Mouse (Mus musculus) small intestine, adult 2 months (tissue): ENCODE data around the gene Man2a1. TPM values are rescaled to one million over a fixed set of nuclear protein-coding genes. Genes with fewer than 3 reads are reported as not detected.

Source experiments
- H3K27ac ChIP-seq: fragments of 200-500 bp; 2 replicates; pipeline ENCODE4 v1.5.1; 2012; ENCODE audit warnings: low read depth, low read length, control low read depth, inconsistent platforms; ENCODE audit not compliant: insufficient read depth
- H3K27me3 ChIP-seq: fragments of 200-500 bp; 2 replicates; pipeline ENCODE4 v1.6.1; 2012; ENCODE audit warnings: mild to moderate bottlenecking, moderate library complexity, low read length, inconsistent platforms; ENCODE audit not compliant: control insufficient read depth, insufficient read depth
- H3K36me3 ChIP-seq: fragments of 200-500 bp; 2 replicates; pipeline ENCODE4 v1.6.1; 2012; ENCODE audit warnings: mild to moderate bottlenecking, low read length, control low read depth, inconsistent platforms; ENCODE audit not compliant: control insufficient read depth, insufficient read depth
- H3K4me1 ChIP-seq: fragments of 200-500 bp; 2 replicates; pipeline ENCODE4 v1.6.1; 2012; ENCODE audit warnings: low read length, inconsistent platforms, mixed read lengths; ENCODE audit not compliant: control insufficient read depth, insufficient read depth, insufficient read length
- H3K4me3 ChIP-seq: fragments of 200-500 bp; 2 replicates; pipeline ENCODE4 v1.5.1; 2012; ENCODE audit warnings: low read depth, mild to moderate bottlenecking, control low read depth, inconsistent platforms, low read length, moderate library complexity
- CTCF ChIP-seq: fragments of 200-500 bp; IDR thresholded peaks from 2 replicates; pipeline ENCODE4 v1.5.1; 2012; ENCODE audit warnings: low read depth, mild to moderate bottlenecking, control low read depth, inconsistent platforms, low read length, moderate library complexity, mixed read lengths; ENCODE audit not compliant: insufficient replicate concordance, insufficient read length; ENCODE audit errors: extremely low read depth
- POLR2A ChIP-seq: fragments of 200-500 bp; IDR thresholded peaks from 2 replicates; pipeline ENCODE4 v1.6.1; 2012; ENCODE audit warnings: low read depth, mild to moderate bottlenecking, control low read depth, inconsistent platforms, low read length, moderate library complexity
- WGBS: fragments of 180-500 bp; shearing (Covaris S2); methylation state at CpG from one replicate; pipeline ENCODE4 v1.1.7; 2018; 5-methylcytosine and 5-hydroxymethylcytosine counted together
- polyA plus RNA-seq: library from polyadenylated mRNA; depleted of rRNA; stranded (reverse); fragments of >200 nt; gene quantifications from 2 replicates; pipeline ENCODE4 v1.2.3, GENCODE M21; 2012

Gene Man2a1
- polyA plus RNA-seq, 1 experiment, result 6.7 TPM

- Histone ChIP-seq H3K36me3 (peaks cover 29% of the 10 kb centered on the region), H3K4me1 (no peaks in the 10 kb centered on the region), H3K27me3 (no peaks in the 10 kb centered on the region), H3K27ac (no peak overlapping the region), H3K4me3 (no peak overlapping the region)
- TF ChIP-seq CTCF, result no peak
- TF ChIP-seq POLR2A, result no peak
- WGBS, result 80% methylated on average over 1 of the region's 1 CpGs
Measured at GRCm38 (mm10) chr17:64723162-64723561, 122.6 kb downstream of the Man2a1 start.

- WGBS, result 96% methylated on average over 3 of the region's 3 CpGs
- Histone ChIP-seq H3K36me3 (peaks cover 25% of the 10 kb centered on the region), H3K27me3 (no peaks in the 10 kb centered on the region), H3K4me1 (no peaks in the 10 kb centered on the region), H3K27ac (no peak overlapping the region), H3K4me3 (no peak overlapping the region)
- TF ChIP-seq CTCF (no peak), POLR2A (no peak)
Measured at GRCm38 (mm10) chr17:64725214-64725613, 124.7 kb downstream of the Man2a1 start.

GRCm38 (mm10) chr17:64726032-64726431, 125.5 kb downstream of the Man2a1 start:
- H3K36me3 ChIP-seq, result peaks cover 27% of the 10 kb centered on the region
- WGBS, result 78% methylated on average over 7 of the region's 7 CpGs
- no peaks in the 10 kb centered on the region for H3K4me1 ChIP-seq
- no peak overlapping the region; the same call in 1 of the 2 replicates for H3K27ac ChIP-seq
- TF ChIP-seq CTCF, result no peak
- no peak for TF ChIP-seq POLR2A
- H3K4me3 ChIP-seq, result no peak overlapping the region
- H3K27me3 ChIP-seq, result no peaks in the 10 kb centered on the region

- Histone ChIP-seq H3K36me3 (peaks cover 41% of the 10 kb centered on the region), H3K4me1 (no peaks in the 10 kb centered on the region), H3K4me3 (no peak overlapping the region), H3K27ac (no peak overlapping the region), H3K27me3 (no peaks in the 10 kb centered on the region)
- 81% methylated on average over 4 of the region's 4 CpGs for WGBS
- TF ChIP-seq CTCF (no peak), POLR2A (no peak)
Measured at GRCm38 (mm10) chr17:64735492-64735891, 135.0 kb downstream of the Man2a1 start.

GRCm38 (mm10) chr17:64737918-64738317, 137.4 kb downstream of the Man2a1 start:
- no peak overlapping the region for H3K27ac ChIP-seq
- peaks cover 6% of the 10 kb centered on the region; the same call in 1 of the 2 replicates for H3K4me1 ChIP-seq
- H3K4me3 ChIP-seq, result no peak overlapping the region
- peaks cover 47% of the 10 kb centered on the region for H3K36me3 ChIP-seq
- no peaks in the 10 kb centered on the region for H3K27me3 ChIP-seq
- 85% methylated on average over 1 of the region's 1 CpGs for WGBS
- TF ChIP-seq POLR2A (no peak), CTCF (no peak)

- H3K27me3 ChIP-seq, result no peaks in the 10 kb centered on the region
- peaks cover 18% of the 10 kb centered on the region; the same call in 1 of the 2 replicates for H3K4me1 ChIP-seq
- no peak overlapping the region for H3K27ac ChIP-seq
- no peak overlapping the region for H3K4me3 ChIP-seq
- TF ChIP-seq POLR2A, result no peak
- no peak for TF ChIP-seq CTCF
- peaks cover 42% of the 10 kb centered on the region for H3K36me3 ChIP-seq
- 94% methylated on average over 6 of the region's 6 CpGs for WGBS
Measured at GRCm38 (mm10) chr17:64739129-64739528, 138.6 kb downstream of the Man2a1 start.

GRCm38 (mm10) chr17:64742715-64743605, 142.4 kb downstream of the Man2a1 start:
- 27% methylated on average over 6 of the region's 6 CpGs for WGBS
- H3K27me3 ChIP-seq, result no peaks in the 10 kb centered on the region
- no peak overlapping the region for H3K4me3 ChIP-seq
- no peak for TF ChIP-seq CTCF
- peaks cover 25% of the 10 kb centered on the region; the same call in 1 of the 2 replicates for H3K4me1 ChIP-seq
- H3K36me3 ChIP-seq, result peaks cover 40% of the 10 kb centered on the region
- H3K27ac ChIP-seq, result peak overlapping the region; percentile 14; the same call in 1 of the 2 replicates
